Mouse (Mus musculus) ovary, adult 18-20 months (tissue): Measurements from ENCODE around the gene Soat2.
A peak's percentile ranks its signal among the peaks of the same experiment; 100 is the strongest.
"Not testable (repeated sequence)": the region's sequence is repeated elsewhere in the genome, so short reads cannot be mapped to it uniquely, and the experiment has no call there.

Experiments used
- DNase-seq: peaks from one replicate; pipeline ENCODE4 v3.0.0; 2022; ENCODE audit warnings: low spot score, mixed read lengths

Gene Soat2

GRCm38 (mm10) chr15:102146882-102147281, 3.4 kb upstream of the Soat2 start:
- DNase-seq, result no peak

GRCm38 (mm10) chr15:102147674-102148402, 2.5 kb upstream of the Soat2 start:
- no peak for DNase-seq

GRCm38 (mm10) chr15:102149561-102149960, 765 bp upstream of the Soat2 start:
- DNase-seq, result no peak

GRCm38 (mm10) chr15:102152646-102153045, 2.3 kb downstream of the Soat2 start:
- no peak for DNase-seq

GRCm38 (mm10) chr15:102155006-102155405, 4.7 kb downstream of the Soat2 start:
- not testable (repeated sequence) for DNase-seq

GRCm38 (mm10) chr15:102156836-102157235, 6.5 kb downstream of the Soat2 start:
- DNase-seq, result no peak

- DNase-seq, result no peak
These were observed 10.2 kb downstream of the Soat2 start for GRCm38 (mm10) chr15:102160415-102161060.

- DNase-seq, result no peak
These were observed 13.8 kb downstream of the Soat2 start for GRCm38 (mm10) chr15:102163900-102164693.

GRCm38 (mm10) chr15:102165468-102166100, 15.3 kb downstream of the Soat2 start:
- DNase-seq, result no peak

- DNase-seq, result no peak
These were observed 17.3 kb downstream of the Soat2 start for GRCm38 (mm10) chr15:102167620-102168021.

GRCm38 (mm10) chr15:102169064-102169463, 18.7 kb downstream of the Soat2 start:
- DNase-seq, result no peak

GRCm38 (mm10) chr15:102173581-102173980, 23.3 kb downstream of the Soat2 start:
- DNase-seq, result no peak

- no peak for DNase-seq
These were observed 25.5 kb downstream of the Soat2 start for GRCm38 (mm10) chr15:102175736-102176319.

- no peak for DNase-seq
These were observed 26.4 kb downstream of the Soat2 start for GRCm38 (mm10) chr15:102176571-102177316.

- no peak for DNase-seq
These were observed 27.1 kb downstream of the Soat2 start for GRCm38 (mm10) chr15:102177417-102177816.

- peak; percentile 46 for DNase-seq
These were observed 28.0 kb downstream of the Soat2 start for GRCm38 (mm10) chr15:102178279-102178678.

GRCm38 (mm10) chr15:102179106-102179505, 28.8 kb downstream of the Soat2 start:
- no peak for DNase-seq

- no peak for DNase-seq
These were observed 29.6 kb downstream of the Soat2 start for GRCm38 (mm10) chr15:102179924-102180323.

- DNase-seq, result no peak
These were observed 32.8 kb downstream of the Soat2 start for GRCm38 (mm10) chr15:102183076-102183475.

GRCm38 (mm10) chr15:102186239-102186638, 35.9 kb downstream of the Soat2 start:
- no peak for DNase-seq

- no peak for DNase-seq
These were observed 37.8 kb downstream of the Soat2 start for GRCm38 (mm10) chr15:102188096-102188495.
